ENCODE assay signal across 17 mouse cellular contexts in genomic region chr3:48840692-48841091, GRCm38 (mm10).
DNase-seq lines count a peak whose midpoint lies in the region.
"Had no signal": no experiment of that assay in that cellular context is flagged by ENCODE, and none has a peak within 500 bp of the region (broad histone marks: within the 10 kb centered on the region; RNA-seq: fewer than 3 reads in every experiment).

No protein-coding gene starts in this region.

- DNase-seq in frontal cortex, postnatal 36 days (ENCODE audit: low spot score in 2 of 2) = peak; percentile 7 to 13
- DNase-seq in frontal cortex, postnatal 14 days (ENCODE audit: low spot score in 2 of 2) = no peak
- DNase-seq in right cerebral cortex, adult 2 months (ENCODE audit: low spot score in 2 of 2) = peak; percentile 4 to 20
- DNase-seq in right cerebral cortex, postnatal 14 days = no peak
- peak; percentile 9 for DNase-seq in telencephalon, adult 2 months (ENCODE audit: low read depth, low spot score)
- no peak for DNase-seq in layer of hippocampus, postnatal 25 days (ENCODE audit: extremely low spot score in 1 of 2, low spot score in 1 of 2)
- DNase-seq: adrenal gland, adult 2 months; adrenal gland, postnatal 14 days; cerebellum, adult 11-12 months; cerebellum, adult 8-10 months; cerebellum, postnatal 10 days; cerebellum, postnatal 36 days; embryo, embryonic 11 days; gastrocnemius, postnatal 25 days; heart, adult 18-20 months; heart, postnatal 10 days; heart, postnatal 4 days had no signal

Comparison
In these comparisons a context has a peak if more than half of its experiments do, and no peak if none do; other contexts are left out.
1. DNase-seq: peak in frontal cortex, postnatal 36 days (2 of 2), right cerebral cortex, adult 2 months (2 of 2) and telencephalon, adult 2 months (single experiment); none in frontal cortex, postnatal 14 days (0 of 2), right cerebral cortex, postnatal 14 days (single experiment) and layer of hippocampus, postnatal 25 days (0 of 2).